Mouse (Mus musculus): ENCODE results near the gene Glyat. TPM values are rescaled to one million over a fixed set of nuclear protein-coding genes. Genes with fewer than 3 reads are reported as not detected.
"Not testable (repeated sequence)": the region's sequence is repeated elsewhere in the genome, so short reads cannot be mapped to it uniquely, and the experiment has no call there.

Gene Glyat
- total and polyA plus RNA-seq, 3 experiments = not detected

DNA sequence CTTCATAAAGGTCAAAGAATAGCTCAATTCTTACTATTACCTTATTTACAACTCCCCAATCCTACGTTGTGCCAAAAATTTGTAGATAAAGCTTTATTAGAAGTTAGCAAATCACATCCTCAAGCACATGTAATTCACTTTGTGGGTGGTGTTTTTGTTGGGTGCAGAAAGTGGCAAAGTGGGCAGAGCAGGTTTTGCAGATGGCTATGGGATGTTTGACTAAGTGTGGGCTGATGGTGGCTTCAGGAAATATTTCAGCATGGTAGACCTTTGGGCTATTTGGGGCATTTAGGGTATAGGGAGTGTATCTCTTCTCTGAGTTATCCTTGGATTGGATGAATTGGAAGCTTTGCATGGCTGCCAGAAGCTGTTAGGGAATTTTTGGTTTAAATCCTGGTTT, 33.0 kb downstream of the Glyat start (continued):
- TF ChIP-seq NRF1 (IDR thresholded peaks at IDR 0.05; ENCODE audit: insufficient read depth, low read depth, low read length, poor library complexity, severe bottlenecking) (no peak), USF2 (IDR thresholded peaks at IDR 0.05; ENCODE audit: borderline replicate concordance in 1 of 2, insufficient read depth in 1 of 2, low read depth in 1 of 2, low read length in 2 of 2) (no peak), MAX (IDR thresholded peaks at IDR 0.05; ENCODE audit: low read length) (no peak)

DNA sequence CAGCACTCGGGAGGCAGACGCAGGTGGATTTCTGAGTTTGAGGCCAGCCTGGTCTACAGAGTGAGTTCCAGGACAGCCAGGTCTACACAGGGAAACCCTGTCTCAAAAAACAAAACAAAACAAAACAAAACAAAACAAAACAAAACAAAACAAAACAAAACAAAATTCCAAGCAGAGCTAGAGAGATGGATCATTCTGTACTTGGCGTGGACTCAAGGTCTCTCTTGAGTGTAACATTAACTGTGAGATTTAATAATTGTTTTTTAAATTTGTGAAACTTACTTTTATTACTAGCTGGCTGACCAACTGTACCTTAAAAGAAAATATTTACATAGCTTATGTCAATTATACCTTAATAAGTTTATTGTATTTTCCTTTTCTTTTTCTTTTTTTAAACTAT, 35.5 kb downstream of the Glyat start:
- H3K4me1 ChIP-seq (ENCODE audit: control insufficient read depth in 1 of 2, insufficient read depth in 2 of 2, low read length in 2 of 2); H3K36me3 ChIP-seq (ENCODE audit: control insufficient read depth in 1 of 2, insufficient read depth in 2 of 2, low read length in 2 of 2); H3K4me3 ChIP-seq (ENCODE audit: control insufficient read depth in 1 of 2, insufficient read depth in 1 of 2, low read depth in 2 of 2, low read length in 2 of 2); H3K79me2 ChIP-seq (ENCODE audit: control insufficient read depth, insufficient read depth, low read length, poor library complexity); H3K27ac ChIP-seq (ENCODE audit: control insufficient read depth, low read depth, low read length); H3K9ac ChIP-seq (ENCODE audit: control insufficient read depth, low read depth, low read length, poor library complexity, severe bottlenecking); H3K9me3 ChIP-seq (replicated peaks; ENCODE audit: insufficient read depth, low read length); H3K27me3 ChIP-seq (ENCODE audit: control insufficient read depth in 1 of 2, insufficient read depth in 2 of 2, low read length in 2 of 2); DNase-seq (ENCODE audit: low read depth, low spot score): not testable (repeated sequence)

DNA sequence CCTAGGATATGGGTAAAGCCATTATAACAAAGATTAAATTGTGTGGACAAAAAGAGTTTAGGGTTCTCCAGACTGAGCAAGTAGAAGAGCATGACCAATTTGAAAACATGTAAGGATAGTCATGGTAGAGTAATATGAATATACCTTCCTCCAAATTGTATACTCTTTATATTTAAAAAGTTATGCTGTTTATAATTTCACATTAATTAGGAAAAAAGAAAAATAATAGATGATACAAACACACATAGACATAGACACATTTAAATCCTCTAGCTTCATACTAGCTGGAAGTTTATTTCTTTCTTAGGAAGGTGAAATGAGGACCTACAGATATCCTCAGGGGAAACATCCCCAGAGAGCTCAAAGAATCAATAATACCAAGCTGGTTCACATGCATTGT, 37.0 kb downstream of the Glyat start, which contains the start of gene Olfr1442:
Olfr1442 (plus strand) TSS at position 301 of the 400 bp plus-strand sequence.
- no peak within 1 kb of the TSS for H3K4me3 ChIP-seq (ENCODE audit: control insufficient read depth in 1 of 2, insufficient read depth in 1 of 2, low read depth in 2 of 2, low read length in 2 of 2)
- H3K9ac ChIP-seq (ENCODE audit: control insufficient read depth, low read depth, low read length, poor library complexity, severe bottlenecking) = no peak within 1 kb of the TSS
- H3K9me3 ChIP-seq (replicated peaks; ENCODE audit: insufficient read depth, low read length) = no peaks in the 10 kb centered on the region
- no peak for DNase-seq (ENCODE audit: low read depth, low spot score)
- peaks cover 0 to 2% of the 10 kb centered on the region in 2 experiments; a peak in 2 of 4 replicates for H3K27me3 ChIP-seq (ENCODE audit: control insufficient read depth in 1 of 2, insufficient read depth in 2 of 2, low read length in 2 of 2)
- TF ChIP-seq ZC3H11A (IDR thresholded peaks at IDR 0.05; ENCODE audit: low read depth, low read length) (no peak), RCOR1 (IDR thresholded peaks at IDR 0.05; ENCODE audit: low read depth, low read length) (no peak)
- no peaks in the 10 kb centered on the region for H3K4me1 ChIP-seq (ENCODE audit: control insufficient read depth in 1 of 2, insufficient read depth in 2 of 2, low read length in 2 of 2)
- no peak within 1 kb of the TSS for H3K27ac ChIP-seq (ENCODE audit: control insufficient read depth, low read depth, low read length)
- no peaks in the 10 kb centered on the region for H3K36me3 ChIP-seq (ENCODE audit: control insufficient read depth in 1 of 2, insufficient read depth in 2 of 2, low read length in 2 of 2)
- H3K79me2 ChIP-seq (ENCODE audit: control insufficient read depth, insufficient read depth, low read length, poor library complexity) = no peaks in the 10 kb centered on the region

DNA sequence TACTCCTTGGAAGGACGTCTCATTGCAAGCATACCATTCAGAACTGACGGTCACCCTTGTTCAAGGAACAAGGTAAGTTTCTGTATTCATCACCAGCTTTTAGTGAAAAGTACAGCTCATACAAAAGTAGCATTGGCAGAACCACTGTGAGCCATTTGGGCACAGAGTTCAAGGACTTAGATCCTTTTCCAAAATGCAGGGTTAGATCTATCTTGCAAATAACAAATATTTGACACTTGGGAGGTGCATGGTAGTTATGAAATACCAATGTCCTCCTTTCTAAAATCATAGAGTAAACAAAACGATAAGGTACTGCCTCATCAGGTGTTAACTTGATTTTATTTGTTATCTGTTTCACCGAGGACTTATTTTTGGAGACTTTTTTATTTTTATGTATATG, 37.9 kb downstream of the Glyat start:
- no peak for DNase-seq (ENCODE audit: low read depth, low spot score)
- Histone ChIP-seq H3K27me3 (ENCODE audit: control insufficient read depth in 1 of 2, insufficient read depth in 2 of 2, low read length in 2 of 2) (peaks cover 0 to 2% of the 10 kb centered on the region in 2 experiments; a peak in 2 of 4 replicates), H3K36me3 (ENCODE audit: control insufficient read depth in 1 of 2, insufficient read depth in 2 of 2, low read length in 2 of 2) (no peaks in the 10 kb centered on the region), H3K79me2 (ENCODE audit: control insufficient read depth, insufficient read depth, low read length, poor library complexity) (no peaks in the 10 kb centered on the region), H3K4me3 (ENCODE audit: control insufficient read depth in 1 of 2, insufficient read depth in 1 of 2, low read depth in 2 of 2, low read length in 2 of 2) (no peak overlapping the region), H3K27ac (ENCODE audit: control insufficient read depth, low read depth, low read length) (no peak overlapping the region), H3K4me1 (ENCODE audit: control insufficient read depth in 1 of 2, insufficient read depth in 2 of 2, low read length in 2 of 2) (no peaks in the 10 kb centered on the region), H3K9ac (ENCODE audit: control insufficient read depth, low read depth, low read length, poor library complexity, severe bottlenecking) (no peak overlapping the region), H3K9me3 (replicated peaks; ENCODE audit: insufficient read depth, low read length) (no peaks in the 10 kb centered on the region)
- no peak for TF ChIP-seq MEF2A (IDR thresholded peaks at IDR 0.05; ENCODE audit: extremely low read depth, insufficient replicate concordance, low read depth, low read length, poor library complexity, severe bottlenecking)
- TF ChIP-seq TCF12 (IDR thresholded peaks at IDR 0.05; ENCODE audit: low read depth, low read length) = no peak
- TF ChIP-seq ZNF384 (IDR thresholded peaks at IDR 0.05; ENCODE audit: low read depth, low read length) = no peak
- no peak for TF ChIP-seq E2F4 (IDR thresholded peaks at IDR 0.05; ENCODE audit: borderline replicate concordance, low read depth, low read length)
- TF ChIP-seq MAX (IDR thresholded peaks at IDR 0.05; ENCODE audit: low read length) = no peak
- TF ChIP-seq KAT2A (conservative IDR thresholded peaks at IDR 0.05; ENCODE audit: low read depth, low read length) = no peak
- no peak for TF ChIP-seq CHD1 (IDR thresholded peaks at IDR 0.05; ENCODE audit: low read depth, low read length)
- TF ChIP-seq SMC3 (IDR thresholded peaks at IDR 0.05; ENCODE audit: low read depth, low read length) = no peak
- TF ChIP-seq RCOR1 (IDR thresholded peaks at IDR 0.05; ENCODE audit: low read depth, low read length) = no peak
- TF ChIP-seq POLR2AphosphoS5 (IDR thresholded peaks at IDR 0.05; ENCODE audit: borderline replicate concordance, low read depth, low read length) = no peak
- no peak for TF ChIP-seq CTCF (IDR thresholded peaks at IDR 0.05 in 2 of 3, conservative IDR thresholded peaks at IDR 0.05 in 1 of 3; ENCODE audit: control insufficient read depth in 1 of 3, insufficient read depth in 1 of 3, low read depth in 2 of 3, low read length in 3 of 3, poor library complexity in 1 of 3, severe bottlenecking in 1 of 3)
- no peak for TF ChIP-seq MAFK (IDR thresholded peaks at IDR 0.05; ENCODE audit: borderline replicate concordance, low read depth, low read length)

Measured in MEL (cell line).